Mouse (Mus musculus): ENCODE data around the gene Kcng4.

Kcng4 gene

GRCm38 (mm10) chr8:119641058-119641457 is 5.6 kb upstream of the Kcng4 start:
- no peak for DNase-seq (ENCODE audit: low spot score)

- DNase-seq (ENCODE audit: low spot score), result no peak
Observed at GRCm38 (mm10) chr8:119639798-119640197, 4.3 kb upstream of the Kcng4 start.

- no peak for DNase-seq (ENCODE audit: low spot score)
Observed at GRCm38 (mm10) chr8:119638261-119638660, 2.8 kb upstream of the Kcng4 start.

GRCm38 (mm10) chr8:119637381-119637780 is 1.9 kb upstream of the Kcng4 start:
- no peak for DNase-seq (ENCODE audit: low spot score)

- no peak for DNase-seq (ENCODE audit: low spot score)
Observed at GRCm38 (mm10) chr8:119636766-119637165, 1.3 kb upstream of the Kcng4 start.

GRCm38 (mm10) chr8:119635958-119636357 is 478 bp upstream of the Kcng4 start:
- no peak for DNase-seq (ENCODE audit: low spot score)

GRCm38 (mm10) chr8:119634616-119635336 is 704 bp downstream of the Kcng4 start:
- no peak for DNase-seq (ENCODE audit: low spot score)

- DNase-seq (ENCODE audit: low spot score), result no peak
Observed at GRCm38 (mm10) chr8:119632909-119633308, 2.6 kb downstream of the Kcng4 start.

GRCm38 (mm10) chr8:119632246-119632645 is 3.2 kb downstream of the Kcng4 start:
- no peak for DNase-seq (ENCODE audit: low spot score)

GRCm38 (mm10) chr8:119630841-119631240 is 4.6 kb downstream of the Kcng4 start:
- DNase-seq (ENCODE audit: low spot score), result no peak

- peak; percentile 22 for DNase-seq (ENCODE audit: low spot score)
Observed at GRCm38 (mm10) chr8:119627613-119628359, 7.7 kb downstream of the Kcng4 start.

- no peak for DNase-seq (ENCODE audit: low spot score)
Observed at GRCm38 (mm10) chr8:119627199-119627598, 8.3 kb downstream of the Kcng4 start.

- DNase-seq (ENCODE audit: low spot score), result no peak
Observed at GRCm38 (mm10) chr8:119625788-119626187, 9.7 kb downstream of the Kcng4 start.

GRCm38 (mm10) chr8:119624916-119625315 is 10.6 kb downstream of the Kcng4 start:
- DNase-seq (ENCODE audit: low spot score), result no peak

- no peak for DNase-seq (ENCODE audit: low spot score)
Observed at GRCm38 (mm10) chr8:119623744-119624143, 11.7 kb downstream of the Kcng4 start.

GRCm38 (mm10) chr8:119623061-119623460 is 12.4 kb downstream of the Kcng4 start:
- no peak for DNase-seq (ENCODE audit: low spot score)

- DNase-seq (ENCODE audit: low spot score), result no peak
Observed at GRCm38 (mm10) chr8:119622555-119622954, 12.9 kb downstream of the Kcng4 start.

- no peak for DNase-seq (ENCODE audit: low spot score)
Observed at GRCm38 (mm10) chr8:119620848-119621465, 14.5 kb downstream of the Kcng4 start.

GRCm38 (mm10) chr8:119620116-119620840 is 15.2 kb downstream of the Kcng4 start:
- no peak for DNase-seq (ENCODE audit: low spot score)

- no peak for DNase-seq (ENCODE audit: low spot score)
Observed at GRCm38 (mm10) chr8:119618887-119619286, 16.6 kb downstream of the Kcng4 start.

- no peak for DNase-seq (ENCODE audit: low spot score)
Observed at GRCm38 (mm10) chr8:119617586-119617985, 17.9 kb downstream of the Kcng4 start.

- no peak for DNase-seq (ENCODE audit: low spot score)
Observed at GRCm38 (mm10) chr8:119616811-119617210, 18.7 kb downstream of the Kcng4 start.
